Mouse (Mus musculus) lung, adult 2 months (tissue): ENCODE results near the gene Ttll2.
"Not testable (repeated sequence)": the region's sequence is repeated elsewhere in the genome, so short reads cannot be mapped to it uniquely, and the experiment has no call there.

Source experiments
- CTCF ChIP-seq: fragments of 200-500 bp; IDR thresholded peaks from 2 replicates; pipeline ENCODE4 v1.5.1; 2011; ENCODE audit warnings: mild to moderate bottlenecking, low read length, control low read depth; ENCODE audit not compliant: insufficient read depth
- POLR2A ChIP-seq: fragments of 200-500 bp; IDR thresholded peaks from 2 replicates; pipeline ENCODE4 v1.6.1; 2011; ENCODE audit warnings: low read depth, mild to moderate bottlenecking, control low read depth, low read length, borderline replicate concordance; ENCODE audit errors: extremely low read depth

- not testable (repeated sequence) for TF ChIP-seq POLR2A, CTCF
Measured at GRCm38 (mm10) chr17:7385364-7385763, 32.9 kb upstream of the Ttll2 start, which contains the start of gene Unc93a2.
